In the genomic region with DNA sequence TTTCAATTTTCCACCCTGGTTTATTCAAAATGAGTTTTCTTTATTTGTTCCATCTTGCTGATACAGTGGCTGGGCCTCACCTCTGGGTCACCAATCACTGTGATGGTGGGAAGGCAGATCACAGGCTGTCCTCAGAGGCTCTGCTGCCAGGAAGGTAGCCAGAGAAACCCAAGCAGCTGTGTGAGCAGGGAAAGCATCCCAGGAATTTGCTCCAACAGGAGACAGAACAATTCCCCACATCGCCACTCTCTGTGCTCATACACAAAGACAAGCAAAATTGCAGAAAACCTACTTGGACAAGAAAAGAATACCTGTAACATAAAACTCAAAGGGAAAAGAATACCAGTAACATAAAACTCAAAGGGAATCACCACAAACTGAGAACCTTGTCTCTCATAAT, we compare ENCODE assay signal across 30 mouse cellular contexts.
DNase-seq lines count a peak whose midpoint lies in the region; ATAC-seq and TF ChIP-seq lines count a peak whose summit lies in the region.
"Had no signal": no experiment of that assay in that cellular context is flagged by ENCODE, and none has a peak within 500 bp of the region (broad histone marks: within the 10 kb centered on the region; RNA-seq: fewer than 3 reads in every experiment).

No protein-coding gene starts in this region.

- ATAC-seq in hindbrain, postnatal 0 days: no peak
- ATAC-seq: forebrain, embryonic 15.5 days; intestine, embryonic 15.5 days; midbrain, embryonic 16.5 days had no signal

- 3% methylated on average over 1 of the region's 1 CpGs for WGBS in hindbrain, embryonic 10.5 days
- 21% methylated on average over 1 of the region's 1 CpGs for WGBS in hindbrain, postnatal 0 days

- H3K4me2 ChIP-seq in hindbrain, postnatal 0 days (ENCODE audit: low read depth, low read length): no peak overlapping the region
- H3K4me2 ChIP-seq: embryonic facial prominence, embryonic 12.5 days; forebrain, embryonic 15.5 days; heart, embryonic 12.5 days; hindbrain, embryonic 15.5 days; intestine, embryonic 15.5 days; limb, embryonic 13.5 days; liver, embryonic 13.5 days had no signal

- no peaks in the 10 kb centered on the region for H3K9me3 ChIP-seq in hindbrain, embryonic 10.5 days
- no peaks in the 10 kb centered on the region for H3K9me3 ChIP-seq in hindbrain, postnatal 0 days (ENCODE audit: low read length)
- H3K9me3 ChIP-seq: embryonic facial prominence, embryonic 12.5 days; forebrain, embryonic 15.5 days; heart, embryonic 12.5 days; hindbrain, embryonic 15.5 days; intestine, embryonic 15.5 days; limb, embryonic 13.5 days; liver, embryonic 13.5 days had no signal

- no peaks in the 10 kb centered on the region for H3K36me3 ChIP-seq in hindbrain, embryonic 10.5 days
- H3K36me3 ChIP-seq in hindbrain, postnatal 0 days (ENCODE audit: insufficient read depth, low read length): no peaks in the 10 kb centered on the region
- H3K36me3 ChIP-seq: embryonic facial prominence, embryonic 12.5 days; forebrain, embryonic 15.5 days; heart, embryonic 12.5 days; hindbrain, embryonic 15.5 days; intestine, embryonic 15.5 days; limb, embryonic 13.5 days; liver, embryonic 13.5 days had no signal

- no peak overlapping the region for H3K27ac ChIP-seq in hindbrain, embryonic 10.5 days
- no peak overlapping the region for H3K27ac ChIP-seq in hindbrain, postnatal 0 days
- H3K27ac ChIP-seq: embryonic facial prominence, embryonic 12.5 days; forebrain, embryonic 15.5 days; hindbrain, embryonic 15.5 days; intestine, embryonic 15.5 days; layer of hippocampus, adult 2 months; limb, embryonic 13.5 days; liver, embryonic 13.5 days; stomach, postnatal 0 days had no signal

- H3K27me3 ChIP-seq in hindbrain, embryonic 10.5 days (ENCODE audit: insufficient read depth, poor library complexity, severe bottlenecking): no peaks in the 10 kb centered on the region
- no peaks in the 10 kb centered on the region for H3K27me3 ChIP-seq in hindbrain, postnatal 0 days (ENCODE audit: insufficient read depth, low read length)
- H3K27me3 ChIP-seq: embryonic facial prominence, embryonic 12.5 days; forebrain, embryonic 15.5 days; heart, embryonic 12.5 days; hindbrain, embryonic 15.5 days; intestine, embryonic 15.5 days; limb, embryonic 13.5 days; liver, embryonic 13.5 days; megakaryocyte, embryonic 14.5 days had no signal

- H3K9ac ChIP-seq in hindbrain, postnatal 0 days (replicated peaks; ENCODE audit: low read length): no peak overlapping the region
- H3K9ac ChIP-seq: embryonic facial prominence, embryonic 12.5 days; forebrain, embryonic 15.5 days; heart, embryonic 12.5 days; hindbrain, embryonic 15.5 days; intestine, embryonic 15.5 days; limb, embryonic 13.5 days; liver, embryonic 13.5 days had no signal

- H3K4me1 ChIP-seq in hindbrain, embryonic 10.5 days (replicated peaks): peaks cover 22% of the 10 kb centered on the region; the same call in 1 of the 2 replicates
- no peaks in the 10 kb centered on the region for H3K4me1 ChIP-seq in hindbrain, postnatal 0 days (ENCODE audit: insufficient read depth, low read length)
- H3K4me1 ChIP-seq: embryonic facial prominence, embryonic 12.5 days; heart, embryonic 12.5 days; hindbrain, embryonic 15.5 days; intestine, embryonic 15.5 days; limb, embryonic 13.5 days; liver, embryonic 13.5 days; megakaryocyte, embryonic 14.5 days had no signal

- no peak overlapping the region for H3K4me3 ChIP-seq in hindbrain, embryonic 10.5 days
- H3K4me3 ChIP-seq in hindbrain, postnatal 0 days (ENCODE audit: low read length): no peak overlapping the region
- H3K4me3 ChIP-seq: embryonic facial prominence, embryonic 12.5 days; erythroblast, embryonic 14.5 days; forebrain, embryonic 15.5 days; heart, embryonic 12.5 days; hindbrain, embryonic 15.5 days; intestine, embryonic 15.5 days; layer of hippocampus, adult 2 months; limb, embryonic 13.5 days; liver, embryonic 13.5 days; megakaryocyte, embryonic 14.5 days; myocyte had no signal

- peak; percentile 36 for DNase-seq in hindbrain, embryonic 10.5 days (ENCODE audit: low spot score)
- DNase-seq in hindbrain, postnatal 0 days (ENCODE audit: low spot score): no peak
- peak; percentile 7 for DNase-seq in retina, embryonic 14.5 days (ENCODE audit: low spot score)
- DNase-seq in retina, postnatal 1 day: no peak
- peak; percentile 13 for DNase-seq in embryo, embryonic 9.5 days (ENCODE audit: extremely low spot score)
- no peak for DNase-seq in thymus, postnatal 25 days
- DNase-seq in lung, postnatal 14 days: no peak
- DNase-seq: adrenal gland, postnatal 10 days; cerebellum, adult 8-10 months; cerebellum, postnatal 36 days; gastrocnemius, postnatal 25 days; heart, adult 18-20 months; heart, postnatal 14 days; kidney, adult 9 months; kidney, postnatal 25 days; layer of hippocampus, postnatal 36 days; liver, embryonic 13.5 days; lung, adult 2 months had no signal

- no peak for TF ChIP-seq CTCF in hindbrain, postnatal 0 days (IDR thresholded peaks at IDR 0.05; ENCODE audit: low read depth)

Comparison
In these comparisons a context has a peak if more than half of its experiments do, and no peak if none do; other contexts are left out.
1. DNase-seq: peak in hindbrain, embryonic 10.5 days (single experiment), retina, embryonic 14.5 days (single experiment) and embryo, embryonic 9.5 days (single experiment); none in hindbrain, postnatal 0 days (single experiment), retina, postnatal 1 day (single experiment), thymus, postnatal 25 days (single experiment) and lung, postnatal 14 days (single experiment).